Mouse (Mus musculus): Measurements from ENCODE around the gene Rnf32.

Gene Rnf32

DNA sequence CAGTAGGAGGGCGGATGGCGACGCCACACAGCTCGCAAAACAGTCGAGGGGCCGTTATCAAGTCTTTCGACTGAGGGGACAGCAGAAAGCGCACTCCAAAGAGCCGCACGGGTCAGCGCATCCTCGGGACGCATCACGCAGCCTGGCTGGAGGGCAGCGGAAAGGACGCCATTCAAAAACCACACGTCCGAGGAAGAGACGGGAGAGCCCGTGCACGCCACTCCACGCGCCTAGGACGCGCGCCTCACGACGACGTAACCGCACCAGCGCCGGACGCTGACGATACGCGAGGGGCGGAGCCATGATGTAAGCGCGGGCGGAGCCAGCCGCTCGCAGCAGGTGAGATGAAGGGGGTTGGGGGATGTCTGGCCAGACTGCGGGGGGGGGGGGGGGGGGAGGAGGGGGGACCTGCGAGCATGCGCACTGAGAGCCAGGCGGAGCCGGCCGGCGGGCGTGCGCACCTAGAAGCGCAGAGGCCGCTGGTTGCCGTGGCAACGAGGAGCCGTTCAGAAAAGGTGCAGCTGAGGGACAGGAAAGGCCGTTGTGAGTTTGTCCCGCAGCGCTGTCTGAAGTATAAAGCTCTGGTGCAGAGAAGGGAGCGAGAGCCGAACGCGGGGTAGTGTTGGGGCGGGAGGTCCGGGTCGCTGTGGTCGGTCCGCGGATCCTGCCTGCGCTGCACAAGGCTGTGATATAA is at the start of gene Rnf32:
Gene Rnf32 (plus strand): TSS at position 423 of the 694 bp plus-strand sequence.
- DNase-seq: peak; percentile 86

DNA sequence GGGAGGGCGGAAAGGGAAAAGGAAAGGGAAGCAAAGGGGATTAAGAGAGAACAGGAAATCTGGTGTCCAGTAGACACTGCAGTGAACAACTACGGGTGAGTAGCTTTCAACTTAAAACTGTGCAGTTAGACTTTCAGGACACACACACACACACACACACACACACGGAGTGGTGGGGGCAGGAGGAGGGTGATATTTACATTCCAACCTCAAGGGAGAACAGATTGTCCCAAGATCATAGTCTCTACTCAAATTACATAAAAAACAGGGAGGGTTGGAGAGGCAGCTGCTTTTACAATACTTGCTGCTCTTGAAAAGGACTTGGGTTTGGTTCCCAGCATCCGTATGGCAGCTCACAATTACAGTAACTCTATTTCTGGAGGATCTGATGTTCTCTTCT is 45.6 kb upstream of the Rnf32 start:
- no peak for DNase-seq

- no peak for DNase-seq
Measured at GRCm38 (mm10) chr5:29159849-29160248, 35.9 kb upstream of the Rnf32 start.

- DNase-seq: no peak
Measured at GRCm38 (mm10) chr5:29166947-29167346, 28.8 kb upstream of the Rnf32 start.

GRCm38 (mm10) chr5:29170193-29170592 is 25.6 kb upstream of the Rnf32 start:
- no peak for DNase-seq

GRCm38 (mm10) chr5:29171165-29171564 is 24.6 kb upstream of the Rnf32 start:
- no peak for DNase-seq

DNA sequence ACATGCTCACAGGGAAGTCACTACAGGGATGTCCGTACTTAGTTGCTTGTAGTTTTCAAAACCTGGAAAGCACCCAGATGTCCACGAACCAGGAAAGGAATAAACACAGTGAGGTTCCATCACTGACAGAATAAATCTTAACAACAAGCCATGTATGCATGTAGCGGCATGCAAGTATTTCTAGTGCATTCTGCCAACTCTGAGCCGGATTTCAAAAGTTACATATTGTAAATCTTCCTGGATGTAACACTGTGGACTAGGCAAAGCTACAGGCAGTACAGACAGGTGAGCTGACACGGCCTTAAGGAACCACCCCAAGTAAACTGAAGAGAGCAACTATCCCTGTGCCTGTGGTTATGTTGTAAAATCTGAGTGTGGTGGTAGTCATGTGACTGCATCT is 9.0 kb upstream of the Rnf32 start:
- DNase-seq: no peak

DNA sequence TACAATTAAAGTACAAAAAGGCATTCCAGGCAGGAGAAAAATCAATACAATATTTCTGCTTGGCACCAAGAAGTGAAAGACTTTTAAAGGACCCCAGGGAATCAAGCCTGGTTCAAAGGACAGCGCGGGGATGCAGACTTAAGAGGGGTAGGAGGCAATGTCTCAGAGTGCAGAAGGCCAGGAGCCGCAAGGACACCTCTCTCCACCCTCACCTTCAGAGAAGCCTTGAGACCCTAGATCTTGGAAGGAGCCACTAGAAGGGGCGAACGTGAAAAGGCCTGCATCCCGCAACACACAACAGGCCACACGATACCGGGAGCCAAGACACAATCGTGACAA is 592 bp upstream of the Rnf32 start:
- DNase-seq: no peak

DNA sequence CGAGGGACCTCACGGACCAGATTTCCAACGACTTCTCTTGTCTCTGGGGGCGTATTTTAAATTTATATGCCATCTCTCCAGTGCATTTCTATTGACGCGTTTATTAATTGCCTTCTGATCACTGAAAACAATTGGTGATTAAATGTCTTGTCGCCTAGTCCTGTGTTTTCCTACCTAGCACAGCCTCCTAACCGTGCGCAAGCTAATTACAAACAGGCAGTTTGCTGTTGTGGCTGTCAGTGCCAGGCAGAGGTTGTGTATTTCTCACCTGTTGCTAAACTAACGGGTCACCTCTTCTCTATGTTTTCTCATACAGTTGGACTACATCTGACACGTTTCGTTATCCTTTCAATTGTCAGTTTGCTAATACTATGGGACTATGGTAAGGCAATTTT is 469 bp downstream of the Rnf32 start:
- no peak for DNase-seq

DNA sequence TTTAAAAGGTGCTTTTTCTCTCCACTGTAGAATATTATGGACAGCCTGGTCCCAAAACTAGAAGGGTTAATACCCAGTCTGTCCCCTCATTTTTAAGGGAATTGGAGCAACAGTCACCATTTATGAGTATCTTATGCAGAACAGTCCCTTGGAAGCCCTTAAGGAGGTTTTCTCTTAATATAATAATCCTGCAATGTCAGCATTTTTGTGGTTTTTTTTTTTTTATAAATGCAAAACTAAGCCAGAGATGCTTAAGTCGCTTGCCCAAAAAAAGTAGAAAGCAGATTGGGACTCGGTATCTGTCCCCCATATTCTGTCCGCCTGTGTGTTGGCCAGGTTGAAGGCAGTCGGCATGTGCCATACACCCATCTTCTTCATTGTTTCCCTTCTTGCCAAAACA is 1.4 kb downstream of the Rnf32 start:
- no peak for DNase-seq

DNA sequence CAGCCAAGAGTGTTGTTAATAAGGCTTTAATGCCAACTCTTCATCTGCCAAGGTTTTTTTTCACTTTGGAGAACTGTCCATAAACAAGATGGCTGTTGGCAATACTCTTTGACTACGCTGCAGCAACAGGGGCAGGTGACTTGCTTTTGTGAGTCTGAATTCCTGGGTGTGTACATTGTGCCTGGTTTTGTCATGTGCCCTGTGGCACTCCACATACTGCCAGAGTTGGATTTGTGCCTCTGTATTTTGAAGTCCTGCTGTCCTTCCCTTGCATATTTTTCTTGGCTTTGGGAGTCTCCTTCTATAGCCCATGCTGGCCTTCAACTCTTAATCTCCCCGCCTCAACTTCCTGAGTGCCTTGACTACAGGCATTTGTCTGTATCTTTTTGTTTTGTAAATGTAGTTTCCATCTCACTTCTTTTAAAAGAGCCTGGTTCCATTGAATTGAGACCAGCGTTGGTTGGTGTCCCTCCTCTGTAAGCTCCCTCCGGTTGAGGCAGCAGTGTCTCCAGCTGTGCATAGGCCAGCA is 3.2 kb downstream of the Rnf32 start:
- DNase-seq: no peak

DNA sequence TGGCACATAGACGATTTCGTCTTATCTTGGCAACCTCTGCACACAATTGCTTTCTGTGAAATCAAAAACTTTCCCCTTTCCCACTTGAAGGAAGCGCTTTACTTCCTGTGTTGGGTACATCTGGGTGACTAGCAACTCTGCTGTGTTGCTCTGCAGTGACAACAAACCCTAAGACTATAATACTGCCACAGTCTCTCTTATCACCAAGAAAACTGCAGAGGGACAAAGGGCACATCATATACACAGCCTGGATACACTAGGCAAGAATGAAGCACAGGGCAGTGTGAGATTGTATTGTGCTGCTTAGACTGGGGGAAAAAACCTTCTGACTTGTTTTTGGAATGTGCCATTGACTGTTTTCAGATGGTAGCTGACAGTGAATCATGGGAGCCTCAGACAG is 4.1 kb downstream of the Rnf32 start:
- no peak for DNase-seq

DNA sequence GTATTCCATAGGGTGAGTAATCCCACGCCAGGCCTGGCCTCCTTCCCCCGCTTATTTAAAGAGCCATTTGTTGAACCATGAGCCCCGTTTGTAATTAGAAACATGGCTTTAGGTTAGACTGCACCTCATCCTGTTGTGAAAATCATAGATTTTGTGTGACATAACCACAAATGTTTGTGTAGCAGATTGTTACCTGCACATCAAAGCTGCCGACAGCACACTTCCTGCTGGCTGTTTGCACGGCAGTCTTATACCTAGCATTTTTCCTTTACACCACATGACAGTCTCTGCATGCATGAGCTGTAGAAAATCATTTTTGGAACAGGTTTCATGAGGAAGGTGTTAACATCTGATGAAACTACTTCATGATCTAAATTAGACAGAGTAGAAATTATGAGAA is 9.9 kb downstream of the Rnf32 start:
- no peak for DNase-seq

GRCm38 (mm10) chr5:29211980-29212555 is 16.3 kb downstream of the Rnf32 start:
- DNase-seq: no peak

GRCm38 (mm10) chr5:29217997-29218396 is 22.2 kb downstream of the Rnf32 start:
- DNase-seq: no peak

GRCm38 (mm10) chr5:29224089-29224488 is 28.3 kb downstream of the Rnf32 start:
- DNase-seq: no peak

DNA sequence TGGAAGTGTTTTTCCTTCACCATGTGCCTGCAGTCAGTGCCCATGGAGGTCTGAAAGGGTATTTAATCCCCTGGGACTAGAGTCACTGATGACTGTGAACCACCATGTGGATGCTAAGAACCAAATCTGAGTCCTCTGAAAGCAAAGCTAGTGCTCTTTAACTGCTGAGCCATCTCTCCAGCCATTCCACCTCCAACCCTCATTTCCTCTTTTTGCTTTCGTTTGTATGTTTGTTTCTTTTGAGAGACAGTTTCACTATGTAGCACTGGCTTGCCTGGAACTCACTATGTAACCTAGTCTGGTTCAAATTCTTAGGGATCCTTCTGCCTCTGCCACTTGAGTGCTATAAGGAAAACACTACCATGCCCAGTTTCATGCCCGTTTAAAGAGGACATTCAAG is 34.7 kb downstream of the Rnf32 start:
- no peak for DNase-seq

DNA sequence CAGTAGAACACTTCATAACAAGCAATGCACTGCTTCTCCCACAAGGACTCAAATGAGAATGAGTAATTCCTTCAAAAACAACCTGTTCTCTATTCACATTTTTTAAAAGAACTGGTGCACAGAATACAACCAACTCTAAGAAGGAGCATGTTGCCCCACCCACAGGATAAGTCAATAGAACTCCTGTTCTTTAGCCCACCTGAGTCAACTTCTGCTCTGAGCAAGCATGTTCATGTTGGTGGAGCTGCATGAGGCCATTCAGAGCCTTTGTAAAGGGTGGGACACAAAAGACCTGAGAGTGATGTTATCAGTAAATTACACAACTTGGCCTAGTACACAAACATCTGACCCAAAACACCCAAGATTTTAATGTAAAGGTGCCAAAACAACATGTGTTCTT is 42.6 kb downstream of the Rnf32 start:
- no peak for DNase-seq

GRCm38 (mm10) chr5:29244769-29245168 is 49.0 kb downstream of the Rnf32 start:
- DNase-seq: peak; percentile 29

DNA sequence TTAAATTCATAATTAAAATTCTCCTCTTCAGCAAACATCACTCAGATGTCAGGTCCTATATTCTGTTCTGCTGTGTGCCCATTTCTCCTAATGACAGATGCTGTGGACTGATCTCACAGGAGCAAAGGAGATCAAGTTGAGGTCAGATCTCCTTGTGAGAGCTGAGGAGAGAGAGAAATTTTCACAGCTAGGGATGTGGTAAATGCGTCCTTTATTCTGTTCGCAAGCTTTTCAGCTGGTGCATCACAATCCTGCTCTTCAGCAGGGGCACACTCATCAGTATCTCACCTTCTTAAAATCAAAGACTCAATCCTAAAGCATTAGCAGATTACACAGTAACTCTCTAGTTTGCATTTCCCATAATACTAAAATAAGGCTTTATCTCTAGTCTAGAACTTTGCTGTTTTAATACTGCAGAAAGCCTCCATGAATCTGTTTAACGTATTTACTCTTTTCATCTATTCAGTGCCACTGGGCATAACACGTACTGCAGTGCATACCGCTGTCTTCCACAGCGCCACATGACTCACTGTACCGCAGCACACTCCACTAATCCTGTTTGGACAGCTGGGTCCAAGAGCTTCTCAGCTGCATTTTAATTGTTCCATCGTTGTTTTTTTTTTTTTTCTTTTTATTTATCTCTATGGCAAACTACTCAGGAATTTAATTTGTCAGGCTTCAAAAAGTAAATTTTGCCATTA is 55.2 kb downstream of the Rnf32 start:
- no peak for DNase-seq

GRCm38 (mm10) chr5:29251496-29251873 is 55.7 kb downstream of the Rnf32 start:
- no peak for DNase-seq

DNA sequence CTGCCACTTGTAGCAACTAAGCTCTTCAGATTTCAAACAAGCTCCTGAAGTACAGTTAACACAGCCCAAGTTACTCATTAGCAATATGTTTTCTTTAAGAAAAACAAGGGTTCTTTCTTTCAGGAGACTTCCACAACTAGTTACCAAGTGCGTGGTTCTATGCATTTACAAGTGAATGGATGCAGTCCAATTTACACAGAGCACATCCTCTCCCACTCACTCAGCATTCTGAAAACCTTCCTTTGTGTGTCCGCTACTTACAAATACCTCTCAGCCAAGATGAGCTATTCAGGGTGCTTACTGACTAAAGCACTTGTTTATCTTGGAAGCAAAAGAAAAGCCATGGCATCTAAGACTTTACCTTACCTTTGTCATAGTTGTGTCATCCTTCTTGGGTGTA is 58.1 kb downstream of the Rnf32 start:
- no peak for DNase-seq

DNA sequence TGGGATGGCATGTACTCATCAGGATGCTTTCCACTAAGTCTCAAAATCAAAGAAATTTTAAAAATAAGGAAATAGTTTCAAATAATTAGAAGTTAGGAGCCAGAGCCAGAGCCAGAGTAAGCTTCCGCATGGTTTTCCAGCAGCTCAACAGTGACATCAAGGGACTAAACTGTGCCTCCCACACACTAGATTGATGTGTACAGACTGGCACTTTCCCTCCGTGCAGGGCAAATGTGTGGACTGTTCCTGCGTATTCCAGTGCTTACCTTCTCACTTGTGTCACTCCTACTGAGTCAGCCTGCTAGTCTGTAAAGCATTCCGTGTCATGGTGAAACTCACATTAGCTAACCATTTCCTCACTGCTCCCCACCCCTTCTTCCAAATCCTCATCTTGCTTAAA is 75.1 kb downstream of the Rnf32 start:
- no peak for DNase-seq

- DNase-seq: no peak
Measured at GRCm38 (mm10) chr5:29273426-29273825, 77.6 kb downstream of the Rnf32 start.
